Mouse (Mus musculus): ENCODE measurements at regions not wholly inside any gene's neighbourhood (a gene's known extent, or its start where the extent isn't known, plus 50 kb on each side); places are given as distances from the start of the nearest gene placed in this dataset.
A peak's percentile ranks its signal among the peaks of the same experiment; 100 is the strongest.

- H3K4me1 ChIP-seq (replicated peaks; ENCODE audit: control insufficient read depth, insufficient read depth, low read length): peaks cover 4% of the 10 kb centered on the region; the same call in 1 of the 2 replicates
Observed at GRCm38 (mm10) chr2:79510485-79511094, 54.0 kb upstream of the Cerkl start.

GRCm38 (mm10) chr2:79511108-79511507 is 54.5 kb upstream of the Cerkl start:
- H3K9me3 ChIP-seq (ENCODE audit: control insufficient read depth, low read length): no peaks in the 10 kb centered on the region
- 77% methylated on average over 6 of the region's 6 CpGs for WGBS
- H3K4me3 ChIP-seq (replicated peaks; ENCODE audit: low read length): no peak overlapping the region
- no peaks in the 10 kb centered on the region for H3K27me3 ChIP-seq (ENCODE audit: control insufficient read depth, insufficient read depth, low read length)
- H3K9ac ChIP-seq: no peak overlapping the region
- DNase-seq (ENCODE audit: low spot score) (peak; percentile 21), ATAC-seq (ENCODE audit: low FRiP score) (no peak)
- no peaks in the 10 kb centered on the region for H3K36me3 ChIP-seq (replicated peaks; ENCODE audit: control insufficient read depth, insufficient read depth)
- H3K27ac ChIP-seq: no peak overlapping the region
- H3K4me2 ChIP-seq (replicated peaks): no peak overlapping the region
- H3K4me1 ChIP-seq (replicated peaks; ENCODE audit: control insufficient read depth, insufficient read depth, low read length): peaks cover 4% of the 10 kb centered on the region; the same call in 1 of the 2 replicates

More at GRCm38 (mm10) chr2:79510485-79511094, 54.0 kb upstream of the Cerkl start:
- no peak for ATAC-seq (ENCODE audit: low FRiP score)
- Histone ChIP-seq H3K4me2 (replicated peaks) (no peak overlapping the region), H3K27ac (no peak overlapping the region), H3K36me3 (replicated peaks; ENCODE audit: control insufficient read depth, insufficient read depth) (no peaks in the 10 kb centered on the region), H3K4me3 (replicated peaks; ENCODE audit: low read length) (no peak overlapping the region), H3K27me3 (ENCODE audit: control insufficient read depth, insufficient read depth, low read length) (no peaks in the 10 kb centered on the region), H3K9ac (no peak overlapping the region), H3K9me3 (ENCODE audit: control insufficient read depth, low read length) (no peaks in the 10 kb centered on the region)
- WGBS: 87% methylated on average over 10 of the region's 10 CpGs
- no peak for DNase-seq (ENCODE audit: low spot score)

- Histone ChIP-seq H3K27ac (no peak overlapping the region), H3K4me2 (replicated peaks) (peak overlapping the region; percentile 41), H3K9ac (no peak overlapping the region; the same call in 1 of the 2 replicates), H3K9me3 (ENCODE audit: control insufficient read depth, low read length) (no peaks in the 10 kb centered on the region), H3K4me3 (replicated peaks; ENCODE audit: low read length) (no peak overlapping the region), H3K27me3 (ENCODE audit: control insufficient read depth, insufficient read depth, low read length) (no peaks in the 10 kb centered on the region), H3K36me3 (replicated peaks; ENCODE audit: control insufficient read depth, insufficient read depth) (no peaks in the 10 kb centered on the region), H3K4me1 (replicated peaks; ENCODE audit: control insufficient read depth, insufficient read depth, low read length) (peaks cover 4% of the 10 kb centered on the region; the same call in 1 of the 2 replicates)
- 26% methylated on average over 11 of the region's 11 CpGs for WGBS
- ATAC-seq (ENCODE audit: low FRiP score): no peak
- peak; percentile 89 for DNase-seq (ENCODE audit: low spot score)
Observed at GRCm38 (mm10) chr2:79511676-79512323, 55.2 kb upstream of the Cerkl start.

- no peak overlapping the region for H3K27ac ChIP-seq
- H3K9ac ChIP-seq: no peak overlapping the region; the same call in 1 of the 2 replicates
- peak overlapping the region; percentile 41 for H3K4me2 ChIP-seq (replicated peaks)
- H3K9me3 ChIP-seq (ENCODE audit: control insufficient read depth, low read length): no peaks in the 10 kb centered on the region
- H3K4me3 ChIP-seq (replicated peaks; ENCODE audit: low read length): no peak overlapping the region
- no peaks in the 10 kb centered on the region for H3K27me3 ChIP-seq (ENCODE audit: control insufficient read depth, insufficient read depth, low read length)
- H3K36me3 ChIP-seq (replicated peaks; ENCODE audit: control insufficient read depth, insufficient read depth): no peaks in the 10 kb centered on the region
- DNase-seq (ENCODE audit: low spot score): no peak
- WGBS: 66% methylated on average over 2 of the region's 2 CpGs
- ATAC-seq (ENCODE audit: low FRiP score): no peak
- H3K4me1 ChIP-seq (replicated peaks; ENCODE audit: control insufficient read depth, insufficient read depth, low read length): peaks cover 4% of the 10 kb centered on the region; the same call in 1 of the 2 replicates
Observed at GRCm38 (mm10) chr2:79512374-79512773, 55.8 kb upstream of the Cerkl start.

- no peak overlapping the region for H3K9ac ChIP-seq
- peaks cover 4% of the 10 kb centered on the region; the same call in 1 of the 2 replicates for H3K4me1 ChIP-seq (replicated peaks; ENCODE audit: control insufficient read depth, insufficient read depth, low read length)
- H3K27me3 ChIP-seq (ENCODE audit: control insufficient read depth, insufficient read depth, low read length): no peaks in the 10 kb centered on the region
- no peaks in the 10 kb centered on the region for H3K9me3 ChIP-seq (ENCODE audit: control insufficient read depth, low read length)
- 69% methylated on average over 3 of the region's 3 CpGs for WGBS
- H3K4me2 ChIP-seq (replicated peaks): no peak overlapping the region
- no peaks in the 10 kb centered on the region for H3K36me3 ChIP-seq (replicated peaks; ENCODE audit: control insufficient read depth, insufficient read depth)
- no peak overlapping the region for H3K4me3 ChIP-seq (replicated peaks; ENCODE audit: low read length)
- ATAC-seq (ENCODE audit: low FRiP score): no peak
- H3K27ac ChIP-seq: no peak overlapping the region
- DNase-seq (ENCODE audit: low spot score): no peak
Observed at GRCm38 (mm10) chr2:79513726-79514125, 57.1 kb upstream of the Cerkl start.

DNA sequence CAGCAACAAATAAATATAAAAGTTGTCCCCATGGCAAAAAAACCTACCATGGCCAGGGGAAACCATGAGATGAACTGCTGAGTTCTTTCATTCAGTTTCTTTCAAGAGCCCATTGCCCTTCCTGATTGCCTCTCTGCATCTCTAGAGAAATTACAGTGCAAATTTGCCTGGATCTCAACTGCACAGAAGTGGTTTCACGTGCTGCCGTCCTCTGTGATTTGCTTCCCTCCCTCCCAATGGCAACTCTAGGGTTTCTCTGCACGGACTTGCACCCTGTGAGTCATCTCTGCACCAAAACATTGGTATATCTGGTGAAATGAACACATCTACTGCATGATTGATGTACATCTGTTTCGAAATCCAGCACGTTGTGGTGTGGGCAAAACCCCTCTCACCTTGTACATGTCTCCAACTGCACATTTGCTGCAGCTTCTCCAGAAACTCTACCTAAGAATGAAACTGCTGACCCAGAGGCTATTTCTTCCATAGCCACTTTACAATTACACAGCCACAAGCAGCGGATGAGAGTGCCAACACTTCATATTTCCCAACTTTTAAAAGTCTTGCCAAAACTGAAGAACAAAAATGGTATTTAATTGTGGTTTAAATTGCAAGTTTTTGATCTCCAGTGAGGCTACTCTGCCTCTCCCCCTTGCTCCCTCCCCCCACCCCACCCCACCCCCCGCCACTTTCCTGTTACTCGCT is 61.6 kb upstream of the Cerkl start:
- ATAC-seq (ENCODE audit: low FRiP score) (no peak), DNase-seq (ENCODE audit: low spot score) (no peak)
- no peaks in the 10 kb centered on the region for H3K9me3 ChIP-seq (ENCODE audit: control insufficient read depth, low read length)
- H3K9ac ChIP-seq: no peak overlapping the region
- H3K36me3 ChIP-seq (replicated peaks; ENCODE audit: control insufficient read depth, insufficient read depth): no peaks in the 10 kb centered on the region
- H3K4me1 ChIP-seq (replicated peaks; ENCODE audit: control insufficient read depth, insufficient read depth, low read length): no peaks in the 10 kb centered on the region
- 83% methylated on average over 8 of the region's 8 CpGs for WGBS
- no peak overlapping the region for H3K4me3 ChIP-seq (replicated peaks; ENCODE audit: low read length)
- no peak overlapping the region for H3K27ac ChIP-seq
- H3K27me3 ChIP-seq (ENCODE audit: control insufficient read depth, insufficient read depth, low read length): no peaks in the 10 kb centered on the region
- no peak overlapping the region for H3K4me2 ChIP-seq (replicated peaks)

GRCm38 (mm10) chr2:79519799-79520449 is 63.3 kb upstream of the Cerkl start:
- no peak overlapping the region for H3K27ac ChIP-seq
- ATAC-seq (ENCODE audit: low FRiP score) (no peak), DNase-seq (ENCODE audit: low spot score) (no peak)
- no peaks in the 10 kb centered on the region for H3K4me1 ChIP-seq (replicated peaks; ENCODE audit: control insufficient read depth, insufficient read depth, low read length)
- H3K9me3 ChIP-seq (ENCODE audit: control insufficient read depth, low read length): no peaks in the 10 kb centered on the region
- H3K27me3 ChIP-seq (ENCODE audit: control insufficient read depth, insufficient read depth, low read length): no peaks in the 10 kb centered on the region
- H3K9ac ChIP-seq: no peak overlapping the region
- WGBS: 40% methylated on average over 6 of the region's 6 CpGs
- no peak overlapping the region for H3K4me2 ChIP-seq (replicated peaks)
- no peaks in the 10 kb centered on the region for H3K36me3 ChIP-seq (replicated peaks; ENCODE audit: control insufficient read depth, insufficient read depth)
- H3K4me3 ChIP-seq (replicated peaks; ENCODE audit: low read length): no peak overlapping the region

GRCm38 (mm10) chr2:79523441-79523840 is 66.9 kb upstream of the Cerkl start:
- Histone ChIP-seq H3K36me3 (replicated peaks; ENCODE audit: control insufficient read depth, insufficient read depth) (no peaks in the 10 kb centered on the region), H3K4me2 (replicated peaks) (no peak overlapping the region), H3K4me1 (replicated peaks; ENCODE audit: control insufficient read depth, insufficient read depth, low read length) (no peaks in the 10 kb centered on the region), H3K9ac (no peak overlapping the region), H3K27me3 (ENCODE audit: control insufficient read depth, insufficient read depth, low read length) (no peaks in the 10 kb centered on the region), H3K27ac (no peak overlapping the region), H3K4me3 (replicated peaks; ENCODE audit: low read length) (no peak overlapping the region), H3K9me3 (ENCODE audit: control insufficient read depth, low read length) (no peaks in the 10 kb centered on the region)
- ATAC-seq (ENCODE audit: low FRiP score): no peak
- WGBS: 91% methylated on average over 4 of the region's 4 CpGs
- no peak for DNase-seq (ENCODE audit: low spot score)

DNA sequence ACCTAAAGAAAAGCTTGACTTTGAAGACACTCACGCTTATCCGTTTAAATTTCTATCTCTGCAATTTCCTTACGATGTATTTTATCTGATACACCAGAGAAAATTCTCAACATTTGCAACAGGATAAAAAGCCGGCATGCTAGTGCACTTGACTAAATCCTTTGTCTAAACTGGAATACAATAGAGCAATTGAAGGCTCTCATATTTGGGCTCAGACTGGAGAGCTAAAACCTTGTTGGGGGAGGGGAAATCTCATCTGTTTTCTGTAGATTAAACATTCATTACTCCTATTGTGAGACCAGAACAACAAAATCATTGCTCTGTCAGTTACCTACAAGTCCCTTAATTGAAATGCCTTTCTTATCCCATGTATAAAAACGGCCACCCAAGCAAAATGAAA is 70.9 kb upstream of the Cerkl start:
- WGBS: 38% methylated on average over 5 of the region's 5 CpGs
- H3K27me3 ChIP-seq (ENCODE audit: control insufficient read depth, insufficient read depth, low read length): no peaks in the 10 kb centered on the region
- no peak overlapping the region for H3K9ac ChIP-seq
- H3K4me1 ChIP-seq (replicated peaks; ENCODE audit: control insufficient read depth, insufficient read depth, low read length): 0 out of 2 replicates have a peak, but pooled peaks cover 7% of the 10 kb centered on the region
- DNase-seq (ENCODE audit: low spot score) (no peak), ATAC-seq (ENCODE audit: low FRiP score) (no peak)
- no peak overlapping the region for H3K4me2 ChIP-seq (replicated peaks)
- no peak overlapping the region for H3K4me3 ChIP-seq (replicated peaks; ENCODE audit: low read length)
- no peak overlapping the region for H3K27ac ChIP-seq
- no peaks in the 10 kb centered on the region for H3K9me3 ChIP-seq (ENCODE audit: control insufficient read depth, low read length)
- no peaks in the 10 kb centered on the region for H3K36me3 ChIP-seq (replicated peaks; ENCODE audit: control insufficient read depth, insufficient read depth)
